Mouse (Mus musculus) liver, adult 2 months (tissue): ENCODE measurements around the gene Ulk4.

ENCODE experiments used
- CTCF ChIP-seq: fragments of 200-500 bp; IDR thresholded peaks from 2 replicates; pipeline ENCODE4 v1.5.1; 2011; ENCODE audit warnings: low read depth, low read length, control low read depth
- POLR2A ChIP-seq: fragments of 200-500 bp; IDR thresholded peaks from 2 replicates; pipeline ENCODE4 v1.6.1; 2011; ENCODE audit warnings: low read length, control low read depth; ENCODE audit not compliant: insufficient read depth; ENCODE audit errors: extremely low read depth

DNA sequence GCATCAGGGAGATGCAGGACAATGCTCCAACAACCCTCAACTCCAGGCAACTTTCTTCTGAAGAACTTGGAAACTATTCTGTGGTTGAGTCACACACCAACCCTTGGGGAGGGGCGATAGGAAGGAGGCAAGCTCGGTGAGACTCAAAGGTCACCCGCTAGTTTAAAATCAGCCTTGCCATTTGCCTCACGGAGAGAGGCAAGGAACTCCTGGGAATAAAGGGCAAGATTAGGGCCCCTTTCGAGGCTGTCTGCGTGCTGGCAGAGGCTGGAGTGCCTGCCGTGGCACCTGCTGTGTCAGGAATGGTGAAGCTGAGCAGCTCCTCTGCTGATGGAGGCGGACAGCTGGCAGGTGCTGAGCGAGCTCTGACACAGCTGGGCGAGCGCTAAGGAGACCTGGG is 169.9 kb downstream of the Ulk4 start:
- TF ChIP-seq CTCF (no peak), POLR2A (no peak)
